ENCODE assay signal across 10 mouse cellular contexts in the genomic region with DNA sequence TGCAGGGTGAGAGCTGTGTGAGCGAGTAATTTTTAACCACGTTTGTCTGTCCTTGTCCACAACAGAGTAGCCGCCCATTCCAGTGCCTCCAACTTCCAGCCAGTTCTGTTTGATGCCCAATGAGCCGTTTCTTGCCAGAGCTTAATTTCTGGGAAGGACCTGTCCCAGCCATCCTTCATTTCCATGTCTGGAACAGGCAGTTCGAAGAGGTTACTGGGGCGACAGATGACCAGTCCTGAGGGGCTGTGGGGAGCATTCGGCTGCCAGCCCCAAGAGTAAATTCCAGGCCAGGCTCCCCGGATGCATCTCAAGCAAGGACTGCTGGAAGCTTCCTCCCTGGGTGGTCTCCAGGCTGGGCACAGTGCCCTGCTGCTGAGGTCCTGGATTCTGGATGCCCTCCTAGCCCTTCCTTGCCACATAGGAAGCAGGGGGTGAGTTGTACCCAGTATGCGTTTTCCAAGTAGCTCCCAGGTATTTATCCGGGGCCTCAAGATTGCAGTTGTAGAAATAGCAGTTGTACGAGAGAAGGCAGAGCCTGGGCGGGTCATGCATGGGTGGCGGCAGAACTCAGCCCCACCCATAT. TPM values are rescaled to one million over a fixed set of nuclear protein-coding genes. Genes with fewer than 3 reads are reported as not detected.
DNase-seq lines count a peak whose midpoint lies in the region; ATAC-seq lines count a peak whose summit lies in the region.
"Had no signal": no experiment of that assay in that cellular context is flagged by ENCODE, and none has a peak within 500 bp of the region (broad histone marks: within the 10 kb centered on the region; RNA-seq: fewer than 3 reads in every experiment).

No protein-coding gene starts in this region.

- H3K9ac ChIP-seq in forebrain, embryonic 13.5 days = no peak overlapping the region
- H3K9ac ChIP-seq in forebrain, embryonic 15.5 days (replicated peaks) = no peak overlapping the region
- no peak overlapping the region for H3K9ac ChIP-seq in neural tube, embryonic 12.5 days
- H3K9ac ChIP-seq in hindbrain, embryonic 16.5 days (ENCODE audit: low read depth, low read length) = no peak overlapping the region

- H3K27ac ChIP-seq in forebrain, embryonic 13.5 days = no peak overlapping the region
- no peak overlapping the region for H3K27ac ChIP-seq in forebrain, embryonic 15.5 days (replicated peaks)
- no peak overlapping the region for H3K27ac ChIP-seq in neural tube, embryonic 12.5 days
- peak overlapping the region; percentile 36 for H3K27ac ChIP-seq in hindbrain, embryonic 16.5 days (ENCODE audit: low read depth, low read length)
- H3K27ac ChIP-seq: layer of hippocampus, adult 2 months had no signal

- DNase-seq in neural tube, embryonic 10.5 days (ENCODE audit: extremely low spot score, low spot score) = no peak
- DNase-seq in right cerebral cortex, postnatal 25 days = no peak
- no peak for DNase-seq in urinary bladder, postnatal 36 days (ENCODE audit: low spot score in 2 of 2)

- peaks cover 35% of the 10 kb centered on the region for H3K4me1 ChIP-seq in forebrain, embryonic 13.5 days
- H3K4me1 ChIP-seq in forebrain, embryonic 15.5 days = peaks cover 20% of the 10 kb centered on the region
- H3K4me1 ChIP-seq in neural tube, embryonic 12.5 days = peaks cover 19% of the 10 kb centered on the region
- H3K4me1 ChIP-seq in hindbrain, embryonic 16.5 days (ENCODE audit: control insufficient read depth, insufficient read depth, low read depth, low read length) = peaks cover 24% of the 10 kb centered on the region

- 56% methylated on average over 13 of the region's 13 CpGs for WGBS in forebrain, embryonic 13.5 days
- WGBS in forebrain, embryonic 15.5 days = 47% methylated on average over 13 of the region's 13 CpGs
- 55% methylated on average over 13 of the region's 13 CpGs for WGBS in neural tube, embryonic 12.5 days
- 39% methylated on average over 13 of the region's 13 CpGs for WGBS in hindbrain, embryonic 16.5 days

- H3K27me3 ChIP-seq in forebrain, embryonic 13.5 days = peaks cover 66% of the 10 kb centered on the region
- peaks cover 30% of the 10 kb centered on the region for H3K27me3 ChIP-seq in forebrain, embryonic 15.5 days
- peaks cover 35% of the 10 kb centered on the region for H3K27me3 ChIP-seq in neural tube, embryonic 12.5 days (replicated peaks)
- peaks cover 14% of the 10 kb centered on the region for H3K27me3 ChIP-seq in hindbrain, embryonic 16.5 days (replicated peaks; ENCODE audit: control insufficient read depth, insufficient read depth, low read length)

- H3K4me3 ChIP-seq in forebrain, embryonic 13.5 days = no peak overlapping the region
- no peak overlapping the region for H3K4me3 ChIP-seq in forebrain, embryonic 15.5 days
- H3K4me3 ChIP-seq in neural tube, embryonic 12.5 days = no peak overlapping the region
- H3K4me3 ChIP-seq in hindbrain, embryonic 16.5 days (ENCODE audit: low read length) = no peak overlapping the region
- H3K4me3 ChIP-seq: layer of hippocampus, adult 2 months had no signal

- no peaks in the 10 kb centered on the region for H3K36me3 ChIP-seq in forebrain, embryonic 13.5 days (ENCODE audit: poor library complexity, severe bottlenecking)
- H3K36me3 ChIP-seq in forebrain, embryonic 15.5 days = no peaks in the 10 kb centered on the region
- no peaks in the 10 kb centered on the region for H3K36me3 ChIP-seq in neural tube, embryonic 12.5 days
- no peaks in the 10 kb centered on the region for H3K36me3 ChIP-seq in hindbrain, embryonic 16.5 days (ENCODE audit: control insufficient read depth, insufficient read depth, low read length)

- no peaks in the 10 kb centered on the region for H3K9me3 ChIP-seq in forebrain, embryonic 13.5 days (replicated peaks)
- H3K9me3 ChIP-seq in forebrain, embryonic 15.5 days = no peaks in the 10 kb centered on the region
- no peaks in the 10 kb centered on the region for H3K9me3 ChIP-seq in neural tube, embryonic 12.5 days
- H3K9me3 ChIP-seq in hindbrain, embryonic 16.5 days (ENCODE audit: control insufficient read depth, low read length) = no peaks in the 10 kb centered on the region

- peak overlapping the region; percentile 1; the same call in 1 of the 2 replicates for H3K4me2 ChIP-seq in forebrain, embryonic 13.5 days
- no peak overlapping the region for H3K4me2 ChIP-seq in forebrain, embryonic 15.5 days (replicated peaks)
- 0 out of 2 replicates have a peak overlapping the region, but pooled peaks have one; percentile 12 for H3K4me2 ChIP-seq in neural tube, embryonic 12.5 days (replicated peaks)
- no peak overlapping the region for H3K4me2 ChIP-seq in hindbrain, embryonic 16.5 days (ENCODE audit: low read length)

- no peak for ATAC-seq in forebrain, embryonic 13.5 days
- no peak for ATAC-seq in forebrain, embryonic 15.5 days (replicated peaks)
- peak; percentile 23; the same call in 1 of the 2 replicates for ATAC-seq in neural tube, embryonic 12.5 days (ENCODE audit: low FRiP score, low read depth)
- peak; percentile 69 for ATAC-seq in hindbrain, embryonic 16.5 days
- ATAC-seq in megakaryocyte progenitor cell, adult 5-6 weeks (replicated peaks; ENCODE audit: poor library complexity) = peak; percentile 96

RNA-seq across cellular contexts. Expression of gene Syt2, which starts 4.9 kb away (rescaled TPM):
- polyA plus RNA-seq in forebrain, embryonic 13.5 days (2015; fragmentation: Nextera tagmentation; extraction: Ambion mirVana) = 1.1 TPM in 2 replicates
- 1.2 and 1.8 TPM in 2 replicates for polyA plus RNA-seq in forebrain, embryonic 15.5 days (2015; fragmentation: Nextera tagmentation; extraction: Ambion mirVana)
- polyA plus RNA-seq in neural tube, embryonic 12.5 days (2016; fragmentation: Nextera tagmentation; extraction: Ambion mirVana) = 7.8 and 9.8 TPM in 2 replicates
- polyA plus RNA-seq in hindbrain, embryonic 16.5 days (2015; fragmentation: Nextera tagmentation; extraction: Ambion mirVana) = 11.9 and 14.9 TPM in 2 replicates
- total RNA-seq in megakaryocyte progenitor cell, adult 5-6 weeks (2015) = 0.05 and 0.10 TPM in 2 replicates
- not detected in 2 replicates for total RNA-seq in megakaryocyte progenitor cell, adult 5-6 weeks (2017)
- total RNA-seq: CH12.LX had no signal

Comparison
In these comparisons a context has a peak if more than half of its experiments do, and no peak if none do; other contexts are left out.
1. H3K4me2 ChIP-seq: peak in forebrain, embryonic 13.5 days (single experiment) and neural tube, embryonic 12.5 days (single experiment); none in forebrain, embryonic 15.5 days (single experiment) and hindbrain, embryonic 16.5 days (single experiment).
2. ATAC-seq: peak in neural tube, embryonic 12.5 days (single experiment), hindbrain, embryonic 16.5 days (single experiment) and megakaryocyte progenitor cell, adult 5-6 weeks (single experiment); none in forebrain, embryonic 13.5 days (single experiment) and forebrain, embryonic 15.5 days (single experiment).